Mouse (Mus musculus) forelimb bud, embryonic 11.5 days (tissue): ENCODE measurements around the gene Cyp2ab1.

Experiments used
- DNase-seq: peaks from one replicate; pipeline ENCODE4 v3.0.0-alpha.2; 2012; ENCODE audit warnings: low read depth, low spot score

Gene Cyp2ab1

GRCm38 (mm10) chr16:20271339-20271738, 53.9 kb downstream of the Cyp2ab1 start:
- DNase-seq: no peak

- DNase-seq: no peak
Observed at GRCm38 (mm10) chr16:20265089-20265488, 60.1 kb downstream of the Cyp2ab1 start.
